Mouse (Mus musculus) spleen, adult 2 months (tissue): ENCODE measurements around the gene Rbpms2.

Experiments used
- CTCF ChIP-seq: fragments of 200-500 bp; IDR thresholded peaks from 2 replicates; pipeline ENCODE4 v1.5.1; 2011; ENCODE audit warnings: mild to moderate bottlenecking, inconsistent platforms; ENCODE audit not compliant: insufficient read depth, insufficient read length, insufficient replicate concordance; ENCODE audit errors: extremely low read depth
- POLR2A ChIP-seq: fragments of 200-500 bp; IDR thresholded peaks from 2 replicates; pipeline ENCODE4 v1.6.1; 2011; ENCODE audit warnings: low read depth, low read length, inconsistent platforms

- TF ChIP-seq CTCF: no peak
- TF ChIP-seq POLR2A: no peak
Measured at GRCm38 (mm10) chr9:65589091-65589490, 40.4 kb upstream of the Rbpms2 start.
